Mouse (Mus musculus) megakaryocyte, embryonic 14.5 days (primary cell): Measurements from ENCODE around the gene Gm21915.

Source experiments
- FLI1 ChIP-seq: IDR thresholded peaks from 2 replicates; pipeline ENCODE4 v1.6.1; 2012; ENCODE audit warnings: low read length, inconsistent platforms, mixed read lengths
- GATA1 ChIP-seq: IDR thresholded peaks from 3 replicates; pipeline ENCODE4 v1.6.1; 2012; ENCODE audit warnings: mixed read lengths, low read length, inconsistent platforms, borderline replicate concordance

GRCm38 (mm10) chr9:40708448-40709140, 38.2 kb downstream of the Gm21915 start:
- TF ChIP-seq GATA1 (no peak), FLI1 (no peak)
